Mouse (Mus musculus) lung, adult 2 months (tissue): ENCODE data around the gene Lrch3.

Experiments
- CTCF ChIP-seq: fragments of 200-500 bp; IDR thresholded peaks from 2 replicates; pipeline ENCODE4 v1.5.1; 2011; ENCODE audit warnings: mild to moderate bottlenecking, low read length, control low read depth; ENCODE audit not compliant: insufficient read depth
- POLR2A ChIP-seq: fragments of 200-500 bp; IDR thresholded peaks from 2 replicates; pipeline ENCODE4 v1.6.1; 2011; ENCODE audit warnings: low read depth, mild to moderate bottlenecking, control low read depth, low read length, borderline replicate concordance; ENCODE audit errors: extremely low read depth

GRCm38 (mm10) chr16:33023750-33024149 lies 109.8 kb downstream of the Lrch3 start:
- TF ChIP-seq CTCF (peak; percentile 100), POLR2A (no peak)
